Mouse (Mus musculus) heart, adult 2 months (tissue): Measurements from ENCODE around the gene Cdcp1.

Experiments
- CTCF ChIP-seq: fragments of 200-600 bp; IDR thresholded peaks from 2 replicates; pipeline ENCODE4 v1.8.1; 2022; ENCODE audit warnings: antibody characterized with exemption, mild to moderate bottlenecking, moderate library complexity
- EP300 ChIP-seq: fragments of 200-500 bp; IDR thresholded peaks from 2 replicates; pipeline ENCODE4 v1.6.1; 2011; ENCODE audit warnings: low read depth, low read length, control low read depth; ENCODE audit not compliant: insufficient read depth

DNA sequence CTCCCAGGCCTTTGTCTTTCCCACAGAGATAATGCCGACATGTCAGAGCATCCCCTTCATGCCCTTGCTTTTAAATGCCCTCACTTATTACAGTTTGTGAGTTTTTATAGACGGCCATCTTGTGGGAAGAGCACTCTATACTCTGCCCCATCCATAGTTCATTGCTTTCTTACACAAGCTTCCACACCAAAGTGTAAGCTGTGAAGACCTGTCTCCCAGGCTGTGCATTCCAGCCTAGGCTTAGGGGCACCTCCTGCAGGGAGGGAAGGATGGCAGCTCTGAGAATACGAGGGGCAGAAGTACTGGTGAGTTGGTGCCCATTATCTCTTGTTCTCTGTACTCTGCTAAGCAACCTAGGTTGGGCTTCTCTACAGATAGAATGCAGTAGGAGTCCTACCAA lies 82.8 kb downstream of the Cdcp1 start:
- no peak for TF ChIP-seq EP300
- TF ChIP-seq CTCF: no peak
